Mouse (Mus musculus) kidney, postnatal 4 days (tissue): ENCODE data around the gene Npy4r.

Source experiments
- DNase-seq, 2 experiments: peaks; one replicate each; pipeline ENCODE4 v3.0.0; 2021; ENCODE audit warnings: mixed read lengths in 2 of 2

The Npy4r gene

DNA sequence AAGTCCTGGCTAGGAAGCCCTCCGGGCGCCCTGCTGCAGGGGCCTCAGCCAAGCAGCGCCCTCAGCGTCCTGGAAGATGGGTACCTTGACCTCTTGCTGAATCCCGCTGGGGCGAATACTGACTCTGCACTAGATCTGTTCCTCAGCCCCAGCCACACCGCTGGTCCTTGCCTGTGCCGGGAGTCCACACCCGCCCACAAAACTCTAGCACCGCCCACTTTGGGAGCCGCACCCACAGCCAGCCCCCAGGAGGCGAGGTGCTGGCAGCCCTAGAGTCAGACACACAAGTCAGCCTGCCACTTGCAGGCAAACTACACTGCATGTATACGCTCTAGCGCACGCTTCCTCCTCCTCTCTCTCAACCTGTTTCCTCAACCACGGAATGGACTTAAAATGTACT, at the start of gene Npy4r:
TSS of gene Npy4r (minus strand) at position 148 of the 400 bp plus-strand sequence.
- DNase-seq: peak; percentile 78 to 82

- peak; percentile 73 to 79 for DNase-seq
Measured at GRCm38 (mm10) chr14:34201231-34202035, 49.1 kb upstream of the Npy4r start, which contains the start of gene Gprin2. Gene Gprin2, minus strand, starts transcription at chr14:34201653.

GRCm38 (mm10) chr14:34200738-34201230, 48.5 kb upstream of the Npy4r start:
- peak; percentile 65 to 76 for DNase-seq

GRCm38 (mm10) chr14:34196706-34197105, 44.4 kb upstream of the Npy4r start:
- no peak for DNase-seq

DNA sequence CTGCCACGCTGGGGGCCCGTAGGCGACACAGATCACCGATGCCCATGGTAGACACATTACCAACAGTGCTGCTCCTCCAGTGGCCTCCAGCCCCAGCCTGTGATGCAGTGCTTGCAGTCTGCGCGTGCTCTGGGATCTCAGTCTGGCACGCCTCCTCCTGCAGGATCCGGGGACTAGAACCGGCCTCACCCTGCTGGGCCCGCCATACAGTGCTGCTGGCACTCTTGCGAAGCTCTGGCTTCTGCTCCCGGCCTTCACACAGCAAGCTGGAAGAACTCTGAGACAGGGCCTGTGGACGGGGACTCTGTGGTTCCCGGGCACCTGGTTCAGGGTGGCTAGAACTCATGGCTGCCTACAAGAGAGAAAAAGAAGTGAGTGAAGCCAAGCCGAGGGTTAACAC, 43.2 kb upstream of the Npy4r start:
- DNase-seq: no peak

- DNase-seq: no peak
Measured at GRCm38 (mm10) chr14:34193879-34194278, 41.6 kb upstream of the Npy4r start.

- DNase-seq: no peak
Measured at GRCm38 (mm10) chr14:34190361-34190760, 38.1 kb upstream of the Npy4r start.

GRCm38 (mm10) chr14:34188629-34189028, 36.3 kb upstream of the Npy4r start:
- DNase-seq: peak; percentile 78 to 82

- DNase-seq: no peak
Measured at GRCm38 (mm10) chr14:34183101-34183500, 30.8 kb upstream of the Npy4r start.

- DNase-seq: no peak
Measured at GRCm38 (mm10) chr14:34179351-34179750, 27.1 kb upstream of the Npy4r start.

GRCm38 (mm10) chr14:34171107-34171506, 18.8 kb upstream of the Npy4r start:
- DNase-seq: no peak

- DNase-seq: peak; percentile 24 to 45
Measured at GRCm38 (mm10) chr14:34155752-34156151, 3.5 kb upstream of the Npy4r start.

- peak; percentile 70 to 77 for DNase-seq
Measured at GRCm38 (mm10) chr14:34154601-34155337, 2.5 kb upstream of the Npy4r start.

DNA sequence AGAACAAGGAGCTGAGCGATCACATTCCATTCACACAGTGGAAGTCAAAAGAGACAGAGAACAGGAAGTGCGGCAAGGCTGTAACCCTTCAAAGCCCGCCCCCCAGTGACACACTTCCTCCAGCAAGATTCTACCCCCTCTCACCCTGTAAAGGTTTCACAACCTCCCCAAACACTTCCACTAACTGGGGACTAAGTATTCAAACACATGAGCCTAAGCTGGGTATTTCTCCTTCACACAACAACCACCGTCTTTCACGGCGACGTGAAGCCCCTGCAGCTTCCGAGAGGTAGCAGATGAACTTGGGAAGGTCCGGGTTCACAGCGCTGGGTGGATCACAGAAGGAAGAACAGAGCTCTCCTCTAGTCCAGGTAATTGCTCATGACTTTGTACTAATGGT, 9.4 kb downstream of the Npy4r start:
- DNase-seq: no peak

DNA sequence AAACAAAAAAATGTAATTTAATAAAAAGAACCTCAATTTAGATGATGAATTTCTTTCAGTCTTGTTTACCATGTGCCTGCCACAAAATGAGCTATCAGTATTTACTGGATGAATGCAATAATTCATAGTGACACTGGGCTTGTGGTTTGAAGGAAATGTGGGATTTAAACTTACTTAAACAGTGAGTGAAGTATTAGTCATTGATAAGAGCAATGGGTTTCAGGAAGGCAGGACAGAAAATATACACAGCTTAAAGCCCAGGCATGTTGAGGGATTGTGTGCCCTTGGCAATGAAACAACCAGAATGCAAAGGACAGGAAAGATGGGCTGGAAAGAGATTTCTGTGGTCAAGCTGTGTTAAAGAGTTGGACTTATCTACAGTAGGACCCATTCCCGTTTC, 10.0 kb downstream of the Npy4r start:
- DNase-seq: no peak

DNA sequence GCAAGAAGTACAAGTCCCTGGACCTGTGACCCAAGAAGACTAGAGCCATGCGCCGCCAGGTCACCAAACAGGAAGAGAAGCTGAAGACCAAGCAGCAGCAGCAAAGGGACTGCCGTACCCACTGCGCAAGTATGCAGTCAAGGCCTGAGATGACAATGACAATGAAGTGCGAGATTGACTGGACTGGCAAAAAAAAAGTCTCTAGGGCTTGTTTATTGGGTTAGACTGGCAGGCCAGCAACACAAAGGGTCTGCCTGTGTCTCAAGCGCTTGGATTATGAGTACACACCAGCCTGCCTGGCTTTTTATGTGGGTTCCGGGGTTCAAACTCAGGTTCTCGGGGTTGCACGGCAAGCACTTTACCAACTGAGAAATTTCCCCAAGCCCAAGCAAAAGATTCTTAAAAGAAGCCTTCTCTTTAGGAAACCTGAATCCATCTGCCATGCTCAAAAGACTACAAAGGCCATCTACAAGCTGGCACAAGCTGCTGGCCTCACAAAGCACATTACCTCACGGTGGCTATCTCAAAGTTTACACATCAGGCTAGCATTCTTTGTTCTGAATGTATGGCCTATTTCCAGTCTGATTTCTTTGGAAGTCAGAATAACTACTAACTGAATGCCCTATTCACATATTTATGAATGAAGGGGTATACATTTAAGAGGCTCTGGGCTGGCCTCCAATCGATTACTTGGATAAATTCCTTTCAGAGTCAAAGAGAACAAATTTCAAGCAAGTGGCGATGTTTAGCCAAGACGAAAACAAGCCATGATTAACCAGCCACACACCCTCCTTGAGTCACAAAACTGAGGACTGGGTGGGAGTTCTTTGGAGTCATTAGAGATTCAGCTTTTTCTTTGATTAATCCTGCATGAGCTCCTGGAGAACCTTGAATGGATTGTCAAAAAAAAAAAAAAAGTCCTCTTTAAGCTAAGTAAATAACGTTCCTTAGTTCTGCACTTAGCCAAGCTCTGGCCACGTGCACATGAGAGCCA, 12.3 kb downstream of the Npy4r start:
- no peak for DNase-seq

GRCm38 (mm10) chr14:34135391-34135790, 16.9 kb downstream of the Npy4r start:
- DNase-seq: no peak

GRCm38 (mm10) chr14:34131216-34131615, 21.1 kb downstream of the Npy4r start:
- DNase-seq: no peak

- no peak for DNase-seq
Measured at GRCm38 (mm10) chr14:34121691-34122090, 30.6 kb downstream of the Npy4r start.

DNA sequence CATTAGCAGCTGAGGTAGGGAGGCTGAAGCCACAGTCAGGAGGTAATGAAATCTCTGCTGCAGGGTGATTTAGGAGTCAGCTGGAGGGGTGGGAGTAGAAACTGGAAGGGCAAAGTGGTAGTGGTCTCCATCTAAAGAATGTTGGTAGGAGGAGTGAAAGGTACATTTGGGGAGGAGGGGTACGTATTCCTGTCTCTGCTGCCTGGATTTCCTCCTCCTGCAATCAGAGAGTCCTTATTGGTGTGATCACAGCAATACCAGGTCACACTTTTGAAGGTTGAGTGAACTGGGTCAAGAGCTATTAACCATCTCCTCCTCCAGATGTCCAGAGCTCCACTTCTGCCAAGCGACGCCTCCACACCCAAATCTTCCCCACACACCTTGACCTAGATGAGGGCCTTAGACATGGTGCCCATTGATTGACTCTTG, 31.4 kb downstream of the Npy4r start:
- no peak for DNase-seq

DNA sequence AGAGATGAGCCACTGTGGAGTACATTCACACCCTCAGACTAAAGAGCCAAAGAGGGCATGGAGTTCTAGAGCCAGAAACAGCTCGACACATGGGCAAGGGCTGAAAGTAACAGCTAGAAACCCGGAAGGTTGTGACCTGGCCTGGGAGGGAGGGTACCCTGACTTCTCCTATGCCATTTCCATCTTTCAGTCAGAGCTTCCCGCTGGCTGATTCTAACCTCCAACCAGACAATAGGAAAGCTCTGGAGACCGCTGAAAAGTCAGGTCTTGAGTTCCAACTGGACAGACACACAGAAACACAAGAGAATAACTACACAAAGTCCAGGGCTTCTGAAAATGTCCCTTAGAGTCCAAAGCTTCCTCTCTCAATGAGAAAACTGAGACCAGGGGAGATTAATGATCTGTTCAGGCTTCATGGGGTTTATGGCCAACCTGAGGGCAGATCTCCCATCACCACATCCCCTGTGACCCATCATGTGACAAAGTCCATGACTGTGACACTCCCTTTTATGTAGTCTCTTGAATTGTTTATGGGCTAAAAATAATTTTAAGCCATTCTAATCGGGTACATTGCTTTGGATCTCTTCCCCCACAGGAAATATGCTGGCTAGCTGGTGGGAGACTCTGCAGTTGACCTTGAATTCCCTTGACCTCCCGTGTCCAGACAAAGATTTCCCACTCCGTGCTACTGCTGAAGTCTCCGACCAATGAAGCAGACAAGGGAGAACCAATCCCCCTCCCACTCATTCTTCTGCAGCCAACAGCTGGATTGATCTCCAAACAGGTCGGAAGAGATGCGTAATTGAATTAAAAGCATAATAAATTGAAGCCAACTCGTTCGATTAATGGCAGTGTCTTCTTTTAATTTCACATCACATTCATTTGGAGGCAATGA, 32.0 kb downstream of the Npy4r start:
- no peak for DNase-seq
